Comparison of ENCODE assay signal across 8 mouse cellular contexts in the genomic region with DNA sequence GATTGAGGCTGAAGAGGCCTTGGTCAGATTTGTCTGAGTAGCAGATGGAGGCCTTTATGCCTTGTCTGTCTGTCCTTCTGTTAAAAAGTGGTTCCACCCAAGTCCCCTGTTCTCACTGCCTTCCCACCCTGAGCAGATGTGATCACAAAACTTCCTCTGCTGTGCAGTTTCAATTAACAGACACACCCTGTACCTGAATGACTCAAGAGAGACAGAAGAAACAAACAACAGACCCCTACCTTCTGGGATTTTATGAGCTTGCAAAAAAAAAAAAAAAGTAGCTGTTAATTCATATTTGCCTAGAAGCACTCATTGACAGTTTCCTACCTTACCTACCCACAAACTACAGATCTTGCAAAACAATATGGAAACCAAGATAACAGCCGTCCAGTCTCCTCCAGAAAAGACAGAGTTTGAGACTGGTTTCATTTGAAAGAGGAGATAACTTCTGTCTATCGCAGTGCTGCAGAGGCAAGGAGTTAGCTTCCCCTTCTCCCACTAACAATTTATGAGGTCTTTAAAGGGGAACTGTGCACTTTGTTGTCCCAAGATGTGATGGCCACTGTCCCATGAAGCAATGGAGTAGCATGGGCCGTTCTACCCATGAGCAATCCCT. TPM values are rescaled to one million over a fixed set of nuclear protein-coding genes. Genes with fewer than 3 reads are reported as not detected.
DNase-seq lines count a peak whose midpoint lies in the region; ATAC-seq and TF ChIP-seq lines count a peak whose summit lies in the region.

No protein-coding gene starts in this region.

- no peak overlapping the region for H3K27ac ChIP-seq in kidney, postnatal 0 days
- H3K27ac ChIP-seq in embryonic facial prominence, embryonic 11.5 days (replicated peaks; ENCODE audit: low read depth, low read length), result no peak overlapping the region
- H3K27ac ChIP-seq in hindbrain, postnatal 0 days, result peak overlapping the region; percentile 82; the same call in 1 of the 2 replicates
- no peak overlapping the region for H3K27ac ChIP-seq in midbrain, embryonic 16.5 days (ENCODE audit: low read length)

- ATAC-seq in kidney, postnatal 0 days (replicated peaks; ENCODE audit: low FRiP score, low read depth), result no peak
- ATAC-seq in embryonic facial prominence, embryonic 11.5 days (replicated peaks; ENCODE audit: insufficient number of reproducible peaks, low FRiP score, low TSS enrichment, low read depth), result no peak
- no peak for ATAC-seq in hindbrain, postnatal 0 days
- no peak for ATAC-seq in midbrain, embryonic 16.5 days

- H3K36me3 ChIP-seq in kidney, postnatal 0 days (ENCODE audit: insufficient read depth, low read length), result no peaks in the 10 kb centered on the region
- H3K36me3 ChIP-seq in embryonic facial prominence, embryonic 11.5 days (replicated peaks; ENCODE audit: control insufficient read depth, insufficient read depth, low read depth, low read length), result no peaks in the 10 kb centered on the region
- no peaks in the 10 kb centered on the region for H3K36me3 ChIP-seq in hindbrain, postnatal 0 days (ENCODE audit: insufficient read depth, low read length)
- no peaks in the 10 kb centered on the region; the same call in 1 of the 2 replicates for H3K36me3 ChIP-seq in midbrain, embryonic 16.5 days (ENCODE audit: control insufficient read depth, insufficient read depth, low read length)

- peak overlapping the region; percentile 93; the same call in 1 of the 2 replicates for H3K4me2 ChIP-seq in kidney, postnatal 0 days (ENCODE audit: low read length)
- peak overlapping the region; percentile 77 for H3K4me2 ChIP-seq in embryonic facial prominence, embryonic 11.5 days (ENCODE audit: low read depth, low read length)
- H3K4me2 ChIP-seq in hindbrain, postnatal 0 days (ENCODE audit: low read depth, low read length), result peak overlapping the region; percentile 90
- peak overlapping the region; percentile 96 for H3K4me2 ChIP-seq in midbrain, embryonic 16.5 days (ENCODE audit: low read length)

- intact Hi-C loops in left cerebral cortex, postnatal 4 days (cut with DNase I), result loop anchor here (10.0 kb wide), 1 partner anchor 219 kb away; no protein-coding TSS in a partner anchor

- no peak for TF ChIP-seq CTCF in kidney, postnatal 0 days (IDR thresholded peaks at IDR 0.05; ENCODE audit: low read depth)
- TF ChIP-seq CTCF in hindbrain, postnatal 0 days (IDR thresholded peaks at IDR 0.05; ENCODE audit: low read depth), result no peak

- no peak for DNase-seq in kidney, postnatal 0 days (ENCODE audit: low spot score)
- no peak for DNase-seq in kidney, postnatal 25 days
- no peak for DNase-seq in embryonic facial prominence, embryonic 11.5 days (ENCODE audit: low spot score)
- DNase-seq in hindbrain, postnatal 0 days (ENCODE audit: low spot score), result no peak
- no peak for DNase-seq in ovary, adult 18-20 months (ENCODE audit: low spot score)
- no peak for DNase-seq in yolk sac, embryonic 10.5 days (ENCODE audit: low spot score)
- no peak for DNase-seq in left cerebral cortex, postnatal 4 days

- H3K27me3 ChIP-seq in kidney, postnatal 0 days (ENCODE audit: insufficient read depth, low read length), result no peaks in the 10 kb centered on the region
- H3K27me3 ChIP-seq in embryonic facial prominence, embryonic 11.5 days (ENCODE audit: control insufficient read depth, insufficient read depth, low read length), result no peaks in the 10 kb centered on the region
- H3K27me3 ChIP-seq in hindbrain, postnatal 0 days (ENCODE audit: insufficient read depth, low read length), result no peaks in the 10 kb centered on the region; the same call in 1 of the 2 replicates
- H3K27me3 ChIP-seq in midbrain, embryonic 16.5 days (ENCODE audit: control insufficient read depth, insufficient read depth, low read depth, low read length), result peaks cover 4% of the 10 kb centered on the region; the same call in 1 of the 2 replicates

- no peaks in the 10 kb centered on the region for H3K4me1 ChIP-seq in kidney, postnatal 0 days (replicated peaks; ENCODE audit: insufficient read depth, low read length)
- no peaks in the 10 kb centered on the region; the same call in 1 of the 2 replicates for H3K4me1 ChIP-seq in embryonic facial prominence, embryonic 11.5 days (ENCODE audit: control insufficient read depth, insufficient read depth, low read length)
- H3K4me1 ChIP-seq in hindbrain, postnatal 0 days (ENCODE audit: insufficient read depth, low read length), result peaks cover 4% of the 10 kb centered on the region; the same call in 1 of the 2 replicates
- peaks cover 7% of the 10 kb centered on the region; the same call in 1 of the 2 replicates for H3K4me1 ChIP-seq in midbrain, embryonic 16.5 days (ENCODE audit: control insufficient read depth, insufficient read depth, low read length)

- peak overlapping the region; percentile 63; the same call in 1 of the 2 replicates for H3K4me3 ChIP-seq in kidney, postnatal 0 days (replicated peaks; ENCODE audit: low read depth, low read length)
- no peak overlapping the region; the same call in none of the 2 replicates for H3K4me3 ChIP-seq in embryonic facial prominence, embryonic 11.5 days (ENCODE audit: low read depth, low read length)
- H3K4me3 ChIP-seq in hindbrain, postnatal 0 days (ENCODE audit: low read length), result peak overlapping the region; percentile 58; the same call in 1 of the 2 replicates
- no peak overlapping the region for H3K4me3 ChIP-seq in midbrain, embryonic 16.5 days (ENCODE audit: low read depth, low read length)

- H3K9ac ChIP-seq in kidney, postnatal 0 days (ENCODE audit: low read depth, low read length), result no peak overlapping the region
- no peak overlapping the region for H3K9ac ChIP-seq in embryonic facial prominence, embryonic 11.5 days (replicated peaks; ENCODE audit: low read length)
- peak overlapping the region; percentile 59; the same call in 1 of the 2 replicates for H3K9ac ChIP-seq in hindbrain, postnatal 0 days (replicated peaks; ENCODE audit: low read length)
- no peak overlapping the region for H3K9ac ChIP-seq in midbrain, embryonic 16.5 days (ENCODE audit: low read depth, low read length)

- no peaks in the 10 kb centered on the region for H3K9me3 ChIP-seq in kidney, postnatal 0 days (replicated peaks; ENCODE audit: low read length)
- no peaks in the 10 kb centered on the region for H3K9me3 ChIP-seq in embryonic facial prominence, embryonic 11.5 days (replicated peaks; ENCODE audit: control insufficient read depth, low read length)
- no peaks in the 10 kb centered on the region for H3K9me3 ChIP-seq in hindbrain, postnatal 0 days (ENCODE audit: low read length)
- H3K9me3 ChIP-seq in midbrain, embryonic 16.5 days (replicated peaks; ENCODE audit: control insufficient read depth, low read length, poor library complexity, severe bottlenecking), result no peaks in the 10 kb centered on the region

- 62% methylated on average over 3 of the region's 3 CpGs for WGBS in kidney, postnatal 0 days
- WGBS in embryonic facial prominence, embryonic 11.5 days, result 87% methylated on average over 3 of the region's 3 CpGs
- 90% methylated on average over 3 of the region's 3 CpGs for WGBS in hindbrain, postnatal 0 days
- WGBS in midbrain, embryonic 16.5 days, result 91% methylated on average over 3 of the region's 3 CpGs

RNA-seq across cellular contexts. Expression of a gene that starts 1.1 kb away (rescaled TPM):
- polyA plus RNA-seq in kidney, postnatal 0 days (2015; fragmentation: Nextera tagmentation; extraction: Ambion mirVana), result 17.8 and 20.1 TPM in 2 replicates
- 14.8 and 15.6 TPM in 2 replicates for polyA plus RNA-seq in embryonic facial prominence, embryonic 11.5 days (2014; fragmentation: Nextera tagmentation; extraction: Ambion mirVana)
- total RNA-seq in hindbrain, postnatal 0 days (2014; rRNA removed), result 61.1 and 61.6 TPM in 2 replicates
- polyA plus RNA-seq in hindbrain, postnatal 0 days (2015; fragmentation: Nextera tagmentation; extraction: Ambion mirVana), result 40.9 and 46.9 TPM in 2 replicates
- polyA plus RNA-seq in midbrain, embryonic 16.5 days (2015; fragmentation: Nextera tagmentation; extraction: Ambion mirVana), result 23.6 and 29.9 TPM in 2 replicates
- total RNA-seq in left cerebral cortex, postnatal 4 days (2021), result 10 to 100 TPM; 27.0 to 27.5 TPM

Comparison
In these comparisons a context has a peak if more than half of its experiments do, and no peak if none do; other contexts are left out.
1. H3K4me3 ChIP-seq: peak in kidney, postnatal 0 days (single experiment) and hindbrain, postnatal 0 days (single experiment); none in embryonic facial prominence, embryonic 11.5 days (single experiment) and midbrain, embryonic 16.5 days (single experiment).
2. Peak in every context shown above with its lines, with median percentiles within 50 percentile points of each other: H3K4me2 ChIP-seq.